Comparison of ENCODE assay signal across 9 mouse cellular contexts in genomic region chr1:89015845-89016244, GRCm38 (mm10). TPM values are rescaled to one million over a fixed set of nuclear protein-coding genes. Genes with fewer than 3 reads are reported as not detected.
DNase-seq lines count a peak whose midpoint lies in the region; ATAC-seq and TF ChIP-seq lines count a peak whose summit lies in the region.
"Had no signal": no experiment of that assay in that cellular context is flagged by ENCODE, and none has a peak within 500 bp of the region (broad histone marks: within the 10 kb centered on the region; RNA-seq: fewer than 3 reads in every experiment).

No protein-coding gene starts in this region.

- H3K4me2 ChIP-seq in embryonic facial prominence, embryonic 13.5 days: peak overlapping the region; percentile 32
- peak overlapping the region; percentile 34 for H3K4me2 ChIP-seq in intestine, embryonic 15.5 days (replicated peaks)
- no peak overlapping the region for H3K4me2 ChIP-seq in forebrain, embryonic 15.5 days (replicated peaks)

- 50% methylated on average over 10 of the region's 10 CpGs for WGBS in embryonic facial prominence, embryonic 13.5 days
- WGBS in embryonic facial prominence, embryonic 10.5 days: 68% methylated on average over 10 of the region's 10 CpGs
- WGBS in intestine, embryonic 15.5 days: 55% methylated on average over 10 of the region's 10 CpGs
- WGBS in small intestine, adult 2 months: 22% methylated on average over 10 of the region's 10 CpGs
- WGBS in forebrain, embryonic 15.5 days: 79% methylated on average over 10 of the region's 10 CpGs

- TF ChIP-seq POLR2A in small intestine, adult 2 months (IDR thresholded peaks at IDR 0.05; ENCODE audit: low read depth, low read length): no peak

- peaks cover 35% of the 10 kb centered on the region for H3K4me1 ChIP-seq in embryonic facial prominence, embryonic 13.5 days
- H3K4me1 ChIP-seq in embryonic facial prominence, embryonic 10.5 days: peaks cover 30% of the 10 kb centered on the region
- H3K4me1 ChIP-seq in intestine, embryonic 15.5 days (replicated peaks): peaks cover 5% of the 10 kb centered on the region; the same call in 1 of the 2 replicates
- peaks cover 2% of the 10 kb centered on the region; the same call in 1 of the 2 replicates for H3K4me1 ChIP-seq in small intestine, adult 2 months (ENCODE audit: control insufficient read depth, insufficient read depth, insufficient read length, low read length)
- H3K4me1 ChIP-seq in forebrain, embryonic 15.5 days: no peaks in the 10 kb centered on the region

- no peak for DNase-seq in embryonic facial prominence, embryonic 10.5 days (ENCODE audit: low spot score)
- no peak for DNase-seq in layer of hippocampus, adult 2 months (ENCODE audit: low spot score in 2 of 2)
- no peak for DNase-seq in layer of hippocampus, postnatal 14 days (ENCODE audit: low spot score in 2 of 2)
- no peak for DNase-seq in layer of hippocampus, adult 9-11 months

- no peak for TF ChIP-seq CTCF in layer of hippocampus, adult 2 months (conservative IDR thresholded peaks at IDR 0.05)
- no peak for TF ChIP-seq CTCF in small intestine, adult 2 months (IDR thresholded peaks at IDR 0.05; ENCODE audit: extremely low read depth, insufficient read length, insufficient replicate concordance, low read depth, low read length)

- no peak overlapping the region for H3K9ac ChIP-seq in embryonic facial prominence, embryonic 13.5 days
- H3K9ac ChIP-seq in intestine, embryonic 15.5 days: no peak overlapping the region
- H3K9ac ChIP-seq in forebrain, embryonic 15.5 days (replicated peaks): no peak overlapping the region

- no peaks in the 10 kb centered on the region for H3K27me3 ChIP-seq in embryonic facial prominence, embryonic 13.5 days
- no peaks in the 10 kb centered on the region; the same call in 1 of the 2 replicates for H3K27me3 ChIP-seq in embryonic facial prominence, embryonic 10.5 days (replicated peaks; ENCODE audit: low read depth, poor library complexity, severe bottlenecking)
- no peaks in the 10 kb centered on the region for H3K27me3 ChIP-seq in intestine, embryonic 15.5 days (replicated peaks)
- H3K27me3 ChIP-seq in small intestine, adult 2 months (ENCODE audit: control insufficient read depth, insufficient read depth, low read length): no peaks in the 10 kb centered on the region
- no peaks in the 10 kb centered on the region for H3K27me3 ChIP-seq in forebrain, embryonic 15.5 days

- no peak overlapping the region for H3K27ac ChIP-seq in embryonic facial prominence, embryonic 13.5 days
- no peak overlapping the region for H3K27ac ChIP-seq in embryonic facial prominence, embryonic 10.5 days (replicated peaks)
- peak overlapping the region; percentile 1; the same call in 1 of the 2 replicates for H3K27ac ChIP-seq in layer of hippocampus, adult 2 months
- H3K27ac ChIP-seq in intestine, embryonic 15.5 days: no peak overlapping the region
- peak overlapping the region; percentile 84 for H3K27ac ChIP-seq in small intestine, adult 2 months (ENCODE audit: insufficient read depth, low read depth, low read length)
- H3K27ac ChIP-seq in forebrain, embryonic 15.5 days (replicated peaks): no peak overlapping the region

- no peak for ATAC-seq in embryonic facial prominence, embryonic 13.5 days (ENCODE audit: insufficient number of reproducible peaks, insufficient read depth, low FRiP score, low TSS enrichment, low read depth)
- peak; percentile 73 for ATAC-seq in intestine, embryonic 15.5 days
- no peak for ATAC-seq in forebrain, embryonic 15.5 days (replicated peaks)
- ATAC-seq: hindbrain, embryonic 16.5 days had no signal

- H3K36me3 ChIP-seq in embryonic facial prominence, embryonic 13.5 days: no peaks in the 10 kb centered on the region
- no peaks in the 10 kb centered on the region for H3K36me3 ChIP-seq in embryonic facial prominence, embryonic 10.5 days (replicated peaks)
- no peaks in the 10 kb centered on the region for H3K36me3 ChIP-seq in intestine, embryonic 15.5 days
- no peaks in the 10 kb centered on the region for H3K36me3 ChIP-seq in small intestine, adult 2 months (ENCODE audit: control insufficient read depth, insufficient read depth, low read length)
- H3K36me3 ChIP-seq in forebrain, embryonic 15.5 days: no peaks in the 10 kb centered on the region

- no peaks in the 10 kb centered on the region for H3K9me3 ChIP-seq in embryonic facial prominence, embryonic 13.5 days
- no peaks in the 10 kb centered on the region for H3K9me3 ChIP-seq in embryonic facial prominence, embryonic 10.5 days
- no peaks in the 10 kb centered on the region for H3K9me3 ChIP-seq in intestine, embryonic 15.5 days
- no peaks in the 10 kb centered on the region for H3K9me3 ChIP-seq in forebrain, embryonic 15.5 days

- H3K4me3 ChIP-seq in embryonic facial prominence, embryonic 13.5 days: no peak overlapping the region
- H3K4me3 ChIP-seq in embryonic facial prominence, embryonic 10.5 days: no peak overlapping the region
- peak overlapping the region; percentile 25; the same call in 1 of the 2 replicates for H3K4me3 ChIP-seq in layer of hippocampus, adult 2 months
- H3K4me3 ChIP-seq in intestine, embryonic 15.5 days (replicated peaks): no peak overlapping the region
- peak overlapping the region; percentile 42; the same call in 1 of the 2 replicates for H3K4me3 ChIP-seq in small intestine, adult 2 months (ENCODE audit: low read depth, low read length)
- no peak overlapping the region for H3K4me3 ChIP-seq in forebrain, embryonic 15.5 days

RNA-seq across cellular contexts. Expression of gene Sh3bp4, which starts 54.4 kb away (rescaled TPM):
- polyA plus RNA-seq in embryonic facial prominence, embryonic 13.5 days (2015; fragmentation: Nextera tagmentation; extraction: Ambion mirVana): 24.1 and 26.1 TPM in 2 replicates
- polyA plus RNA-seq in embryonic facial prominence, embryonic 10.5 days (2016; fragmentation: Nextera tagmentation; extraction: Ambion mirVana): 25.1 and 26.5 TPM in 2 replicates
- total RNA-seq in layer of hippocampus, adult 2 months (2021): 10 to 100 TPM; 21.9 to 24.8 TPM
- 10 to 100 TPM; 40.1 to 42.1 TPM for total RNA-seq in layer of hippocampus, postnatal 14 days (2021)
- polyA plus RNA-seq in intestine, embryonic 15.5 days (2015; fragmentation: Nextera tagmentation; extraction: Ambion mirVana): 16.3 and 17.0 TPM in 2 replicates
- 4.2 and 5.5 TPM in 2 replicates for polyA plus RNA-seq in small intestine, adult 2 months (2012; rRNA removed)
- 20.8 and 21.1 TPM in 2 replicates for polyA plus RNA-seq in forebrain, embryonic 15.5 days (2015; fragmentation: Nextera tagmentation; extraction: Ambion mirVana)

Comparison
In these comparisons a context has a peak if more than half of its experiments do, and no peak if none do; other contexts are left out.
1. H3K27ac ChIP-seq: peak in layer of hippocampus, adult 2 months (single experiment) and small intestine, adult 2 months (single experiment); none in embryonic facial prominence, embryonic 13.5 days (single experiment), embryonic facial prominence, embryonic 10.5 days (single experiment), intestine, embryonic 15.5 days (single experiment) and forebrain, embryonic 15.5 days (single experiment).
2. H3K4me3 ChIP-seq: peak in layer of hippocampus, adult 2 months (single experiment) and small intestine, adult 2 months (single experiment); none in embryonic facial prominence, embryonic 13.5 days (single experiment), embryonic facial prominence, embryonic 10.5 days (single experiment), intestine, embryonic 15.5 days (single experiment) and forebrain, embryonic 15.5 days (single experiment).